Mouse (Mus musculus): ENCODE measurements around the gene Tbl1x.

Tbl1x gene

GRCm38 (mm10) chrX:77545362-77546078 is 34.7 kb downstream of the Tbl1x start:
- no peak for DNase-seq

- DNase-seq, result no peak
Observed at GRCm38 (mm10) chrX:77546448-77546847, 35.6 kb downstream of the Tbl1x start.

GRCm38 (mm10) chrX:77548951-77549350 is 38.1 kb downstream of the Tbl1x start:
- DNase-seq, result no peak

GRCm38 (mm10) chrX:77550388-77550787 is 39.6 kb downstream of the Tbl1x start:
- no peak for DNase-seq

- DNase-seq, result no peak
Observed at GRCm38 (mm10) chrX:77551306-77551705, 40.5 kb downstream of the Tbl1x start.

- DNase-seq, result no peak
Observed at GRCm38 (mm10) chrX:77552088-77552487, 41.3 kb downstream of the Tbl1x start.

- no peak for DNase-seq
Observed at GRCm38 (mm10) chrX:77555985-77556384, 45.2 kb downstream of the Tbl1x start.

GRCm38 (mm10) chrX:77559199-77559881 is 48.5 kb downstream of the Tbl1x start:
- DNase-seq, result no peak

- no peak for DNase-seq
Observed at GRCm38 (mm10) chrX:77563616-77564015, 52.8 kb downstream of the Tbl1x start.

GRCm38 (mm10) chrX:77566739-77567138 is 55.9 kb downstream of the Tbl1x start:
- no peak for DNase-seq

GRCm38 (mm10) chrX:77568013-77568412 is 57.2 kb downstream of the Tbl1x start:
- DNase-seq, result no peak

GRCm38 (mm10) chrX:77573743-77574142 is 62.9 kb downstream of the Tbl1x start:
- DNase-seq, result no peak

GRCm38 (mm10) chrX:77577108-77577507 is 66.3 kb downstream of the Tbl1x start:
- no peak for DNase-seq

- DNase-seq, result no peak
Observed at GRCm38 (mm10) chrX:77578172-77578571, 67.4 kb downstream of the Tbl1x start.

GRCm38 (mm10) chrX:77579964-77580363 is 69.2 kb downstream of the Tbl1x start:
- no peak for DNase-seq

GRCm38 (mm10) chrX:77585974-77586373 is 75.2 kb downstream of the Tbl1x start:
- DNase-seq, result no peak

GRCm38 (mm10) chrX:77594670-77595224 is 83.9 kb downstream of the Tbl1x start:
- no peak for DNase-seq

- DNase-seq, result no peak
Observed at GRCm38 (mm10) chrX:77597674-77598073, 86.9 kb downstream of the Tbl1x start.

- DNase-seq, result no peak
Observed at GRCm38 (mm10) chrX:77598736-77599135, 87.9 kb downstream of the Tbl1x start.

- DNase-seq, result no peak
Observed at GRCm38 (mm10) chrX:77603496-77604258, 92.9 kb downstream of the Tbl1x start.

GRCm38 (mm10) chrX:77607488-77607887 is 96.7 kb downstream of the Tbl1x start:
- no peak for DNase-seq

- no peak for DNase-seq
Observed at GRCm38 (mm10) chrX:77608947-77609703, 98.3 kb downstream of the Tbl1x start.

- no peak for DNase-seq
Observed at GRCm38 (mm10) chrX:77611938-77612337, 101.1 kb downstream of the Tbl1x start.
